Mouse (Mus musculus) heart, postnatal 0 days (tissue): Measurements from ENCODE around the gene Tnfrsf19. TPM values are rescaled to one million over a fixed set of nuclear protein-coding genes. Genes with fewer than 3 reads are reported as not detected.

Experiments
- ATAC-seq: fragments of 200-750 bp; cut with Nextera tagmentation; 2 replicates; pipeline ENCODE4 v1.8.0; 2017; ENCODE audit warnings: low read depth, moderate number of reproducible peaks, moderate library complexity; ENCODE audit not compliant: insufficient read depth
- DNase-seq: peaks from one replicate; pipeline ENCODE4 v3.0.0-alpha.2; 2016; ENCODE audit warnings: low spot score
- H3K27ac ChIP-seq: fragments of 300-500 bp; sonication (generic); 2 replicates; pipeline ENCODE4 v1.5.1; 2014; ENCODE audit warnings: low read depth, mild to moderate bottlenecking
- H3K27me3 ChIP-seq: fragments of 300-500 bp; sonication (generic); 2 replicates; pipeline ENCODE4 v1.6.1; 2014; ENCODE audit warnings: low read length, mixed read lengths; ENCODE audit not compliant: control insufficient read depth, insufficient read depth
- H3K36me3 ChIP-seq: fragments of 300-500 bp; sonication (generic); replicated peaks from 2 replicates; pipeline ENCODE4 v1.6.1; 2014; ENCODE audit warnings: low read length, mixed read lengths; ENCODE audit not compliant: control insufficient read depth, insufficient read depth
- H3K4me1 ChIP-seq: fragments of 300-500 bp; sonication (generic); 2 replicates; pipeline ENCODE4 v1.6.1; 2014; ENCODE audit warnings: antibody characterized with exemption; ENCODE audit not compliant: control insufficient read depth, insufficient read depth
- H3K4me2 ChIP-seq: fragments of 300-500 bp; sonication (generic); 2 replicates; pipeline ENCODE4 v1.6.1; 2014; ENCODE audit warnings: low read depth, mild to moderate bottlenecking, low read length, moderate library complexity
- H3K4me3 ChIP-seq: fragments of 300-500 bp; sonication (generic); 2 replicates; pipeline ENCODE4 v1.5.1; 2014; ENCODE audit warnings: low read depth, low read length
- H3K9ac ChIP-seq: fragments of 300-500 bp; sonication (generic); replicated peaks from 2 replicates; pipeline ENCODE4 v1.6.1; 2014; ENCODE audit warnings: low read depth, low read length, mixed read lengths
- H3K9me3 ChIP-seq: fragments of 300-500 bp; sonication (generic); replicated peaks from 2 replicates; pipeline ENCODE4 v1.6.1; 2016; ENCODE audit warnings: low read length; ENCODE audit not compliant: control insufficient read depth
- CTCF ChIP-seq: IDR thresholded peaks from 2 replicates; pipeline ENCODE4 v1.5.1; 2016; ENCODE audit warnings: antibody characterized with exemption, control low read depth, low read depth
- EP300 ChIP-seq: IDR thresholded peaks from 2 replicates; pipeline ENCODE4 v1.6.1; 2016; ENCODE audit warnings: antibody characterized with exemption, low read depth
- WGBS: fragments of 180-500 bp; shearing (Covaris S2); extraction: QIAGEN DNeasy Blood & Tissue Kit; methylation state at CpG from one replicate; pipeline ENCODE4 v1.1.7; 2014; 5-methylcytosine and 5-hydroxymethylcytosine counted together
- polyA plus RNA-seq: library from polyadenylated mRNA; unstranded; fragments of >200 nt; fragmentation: Nextera tagmentation; extraction: Ambion mirVana; gene quantifications from 2 replicates; pipeline ENCODE4 v1.2.1, GENCODE M21; 2015
- total RNA-seq: library from RNA; depleted of rRNA; stranded (reverse); fragments of >200 nt; gene quantifications from 2 replicates; pipeline ENCODE4 v1.2.3, GENCODE M21; 2014; ENCODE audit warnings: low replicate concordance; rRNA removed

The Tnfrsf19 gene
- total and polyA plus RNA-seq, 2 experiments from 2014 or later = 6.4 to 7.0 TPM

DNA sequence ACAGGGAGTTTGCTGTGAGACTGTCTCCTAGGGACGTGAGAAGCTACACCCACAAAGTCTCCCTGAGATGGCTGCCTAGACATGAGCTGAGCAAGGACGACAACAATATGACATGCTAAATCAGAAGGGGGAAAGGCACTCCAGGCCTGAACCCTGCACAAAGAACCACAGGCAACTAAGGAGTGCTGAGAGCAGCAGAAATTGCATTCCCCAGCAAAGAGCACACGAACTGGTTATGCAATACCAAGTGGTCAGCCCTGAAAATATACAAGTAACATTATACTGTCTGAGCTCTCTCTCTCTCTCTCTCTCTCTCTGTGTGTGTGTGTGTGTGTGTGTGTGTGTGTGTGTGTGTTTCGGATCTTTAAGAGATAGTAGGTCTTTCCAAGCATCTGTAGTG lies 129.6 kb downstream of the Tnfrsf19 start:
- no peak for ATAC-seq
- TF ChIP-seq CTCF (no peak), EP300 (no peak)
- no peak overlapping the region for H3K27ac ChIP-seq

More for the DNA sequence above, 129.6 kb downstream of the Tnfrsf19 start:
- no peaks in the 10 kb centered on the region for H3K4me1 ChIP-seq
- H3K27me3 ChIP-seq = no peaks in the 10 kb centered on the region
- no peak overlapping the region for H3K4me3 ChIP-seq
- DNase-seq = no peak
- WGBS = 59% methylated on average over 4 of the region's 4 CpGs
- H3K36me3 ChIP-seq = no peaks in the 10 kb centered on the region
- no peak overlapping the region for H3K9ac ChIP-seq
- H3K4me2 ChIP-seq = no peak overlapping the region
- H3K9me3 ChIP-seq = no peaks in the 10 kb centered on the region

Other genes starting within 250 kb of the Tnfrsf19 start
- gene Sacs, start 92.0 kb upstream of the Tnfrsf19 start, total RNA-seq = 27.1 and 29.5 TPM in 2 replicates
- gene Sacs, start 92.0 kb upstream of the Tnfrsf19 start, polyA plus RNA-seq = 2.4 and 2.8 TPM in 2 replicates
- gene Sgcg, start 212.0 kb upstream of the Tnfrsf19 start, total RNA-seq = 97.9 and 117 TPM in 2 replicates
- 135 and 143 TPM in 2 replicates for gene Sgcg, start 212.0 kb upstream of the Tnfrsf19 start, polyA plus RNA-seq